Mouse (Mus musculus) hematopoietic stem cell, adult 5-6 weeks (primary cell): ENCODE measurements around the gene D8Ertd738e. TPM values are rescaled to one million over a fixed set of nuclear protein-coding genes. Genes with fewer than 3 reads are reported as not detected.

ENCODE experiments used
- ATAC-seq, 2 experiments: fragments of 125-278 bp in 1 of 2; replicated peaks in 1 of 2; 2 replicates each; pipeline ENCODE4 v1.8.0; 2016 to 2017; ENCODE audit warnings: inconsistent platforms in 2 of 2, mild to moderate bottlenecking in 2 of 2, moderate number of reproducible peaks in 2 of 2, low read depth in 1 of 2, moderate TSS enrichment in 1 of 2; ENCODE audit not compliant: low FRiP score in 2 of 2, poor library complexity in 2 of 2, severe bottlenecking in 2 of 2, insufficient read depth in 1 of 2, low TSS enrichment in 1 of 2
- total RNA-seq: library from RNA; stranded (forward); fragments of 172-1452, 232-1000 nt; gene quantifications from 2 replicates; pipeline ENCODE4 v1.2.3, GENCODE M21; 2017

Gene D8Ertd738e
- total RNA-seq, 1 experiment from 2014 or later, result 68.7 TPM

DNA sequence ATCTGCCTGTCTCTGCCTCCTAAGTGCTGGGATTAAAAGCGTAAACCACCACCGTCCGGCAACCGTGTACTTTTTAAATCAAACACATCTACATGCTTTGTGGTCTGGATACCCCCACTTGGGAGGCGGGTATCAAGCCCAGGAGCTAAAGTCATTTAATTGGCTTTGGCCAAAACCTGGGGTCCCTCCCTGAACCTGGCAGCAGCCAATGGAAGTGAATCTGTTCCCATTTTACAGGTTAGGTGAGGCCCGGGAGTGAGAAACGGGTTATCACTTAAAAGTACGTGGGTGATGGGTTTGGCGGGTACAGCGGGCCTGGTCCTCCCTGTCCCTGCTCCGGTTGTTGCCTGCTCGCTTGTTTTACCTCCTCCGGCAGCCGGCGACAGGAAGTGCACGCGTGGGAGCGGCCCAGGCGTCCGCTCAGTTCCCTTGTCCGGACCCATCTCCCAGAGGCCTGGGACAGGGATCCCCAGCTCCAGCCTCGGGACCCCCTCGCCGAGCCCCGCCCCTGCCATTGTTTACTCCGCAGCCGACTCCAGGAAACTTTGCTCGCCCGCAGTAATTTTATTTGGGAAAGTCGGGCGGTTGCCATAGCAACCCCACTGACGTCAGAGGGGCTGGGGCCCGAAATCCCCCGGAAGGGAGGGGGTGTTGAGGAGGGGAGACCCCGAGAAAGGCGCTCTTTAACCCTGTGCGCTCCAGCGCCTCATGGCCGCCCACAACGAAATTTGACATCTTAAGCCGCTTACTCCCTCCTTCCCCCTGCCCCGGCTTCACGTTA, 52.2 kb downstream of the D8Ertd738e start:
- peak; percentile 5 to 15; a peak in 2 of 4 replicates for ATAC-seq

Other genes starting within 250 kb of the D8Ertd738e start
- 0.31 and 1.1 TPM in 2 replicates for gene 1700067K01Rik, start 248.2 kb downstream of the D8Ertd738e start, total RNA-seq
- not detected in 2 replicates for gene 2210011C24Rik, start 237.5 kb downstream of the D8Ertd738e start, total RNA-seq
- 0.31 TPM in 1 of 2 replicates, not detected in the other for gene Palm3, start 228.2 kb downstream of the D8Ertd738e start, total RNA-seq
- 14.8 and 19.4 TPM in 2 replicates for gene Il27ra, start 207.1 kb downstream of the D8Ertd738e start, total RNA-seq
- not detected in 2 replicates for gene Rln3, start 204.7 kb downstream of the D8Ertd738e start, total RNA-seq
- gene Gm10643, start 184.6 kb downstream of the D8Ertd738e start, total RNA-seq, result 2.5 and 3.6 TPM in 2 replicates
- 2.3 and 5.3 TPM in 2 replicates for gene Rfx1, start 182.9 kb downstream of the D8Ertd738e start, total RNA-seq
- 21.0 and 23.1 TPM in 2 replicates for gene Dcaf15, start 145.0 kb downstream of the D8Ertd738e start, total RNA-seq
- 1.4 and 2.7 TPM in 2 replicates for gene Podnl1, start 123.7 kb downstream of the D8Ertd738e start, total RNA-seq
- 5.8 and 7.0 TPM in 2 replicates for gene Cc2d1a, start 101.8 kb downstream of the D8Ertd738e start, total RNA-seq
- 2.7 and 3.8 TPM in 2 replicates for gene 4930432K21Rik, start 101.7 kb downstream of the D8Ertd738e start, total RNA-seq
- gene Nanos3, start 64.5 kb downstream of the D8Ertd738e start, total RNA-seq, result not detected in 2 replicates
- 6.8 and 13.4 TPM in 2 replicates for gene Zswim4, start 12.7 kb downstream of the D8Ertd738e start, total RNA-seq
- gene Mri1, start 7.6 kb upstream of the D8Ertd738e start, total RNA-seq, result 12.5 and 16.5 TPM in 2 replicates
- gene Ccdc130, start 20.7 kb upstream of the D8Ertd738e start, total RNA-seq, result 6.6 and 17.1 TPM in 2 replicates
- gene Cacna1a, start 138.7 kb upstream of the D8Ertd738e start, total RNA-seq, result 9.8 and 13.2 TPM in 2 replicates